In genomic region chr16:72830394-72831056, GRCm38 (mm10) we compare ENCODE assay signal across 31 mouse cellular contexts.
DNase-seq lines count a peak whose midpoint lies in the region; ATAC-seq and TF ChIP-seq lines count a peak whose summit lies in the region.
"Had no signal": no experiment of that assay in that cellular context is flagged by ENCODE, and none has a peak within 500 bp of the region (broad histone marks: within the 10 kb centered on the region; RNA-seq: fewer than 3 reads in every experiment).

No protein-coding gene starts in this region.

- H3K36me3 ChIP-seq in kidney, embryonic 16.5 days (ENCODE audit: insufficient read depth, low read length), result no peaks in the 10 kb centered on the region
- H3K36me3 ChIP-seq in liver, embryonic 12.5 days, result no peaks in the 10 kb centered on the region
- H3K36me3 ChIP-seq in stomach, embryonic 14.5 days (ENCODE audit: control insufficient read depth, insufficient read depth, low read length), result no peaks in the 10 kb centered on the region
- no peaks in the 10 kb centered on the region for H3K36me3 ChIP-seq in forebrain, embryonic 13.5 days (ENCODE audit: poor library complexity, severe bottlenecking)
- H3K36me3 ChIP-seq: embryonic facial prominence, embryonic 10.5 days; heart, embryonic 12.5 days; limb, embryonic 15.5 days; midbrain, embryonic 15.5 days; neural tube, embryonic 13.5 days; stomach, embryonic 15.5 days had no signal

- no peak for TF ChIP-seq CTCF in cerebellum, adult 2 months (IDR thresholded peaks at IDR 0.05; ENCODE audit: borderline replicate concordance, insufficient read depth, low read depth, low read length)

- peaks cover 34% of the 10 kb centered on the region for H3K4me1 ChIP-seq in kidney, embryonic 16.5 days (ENCODE audit: insufficient read depth, low read length)
- no peaks in the 10 kb centered on the region for H3K4me1 ChIP-seq in liver, embryonic 12.5 days
- peaks cover 11% of the 10 kb centered on the region; the same call in 1 of the 2 replicates for H3K4me1 ChIP-seq in stomach, embryonic 14.5 days (ENCODE audit: control insufficient read depth, insufficient read depth, low read length)
- no peaks in the 10 kb centered on the region for H3K4me1 ChIP-seq in forebrain, embryonic 13.5 days
- H3K4me1 ChIP-seq in cerebellum, adult 2 months (ENCODE audit: control insufficient read depth, insufficient read depth, low read length), result no peaks in the 10 kb centered on the region
- H3K4me1 ChIP-seq: heart, embryonic 12.5 days had no signal

- H3K4me3 ChIP-seq in kidney, embryonic 16.5 days (ENCODE audit: low read length), result no peak overlapping the region
- no peak overlapping the region for H3K4me3 ChIP-seq in liver, embryonic 12.5 days
- no peak overlapping the region for H3K4me3 ChIP-seq in stomach, embryonic 14.5 days (ENCODE audit: low read depth, low read length)
- H3K4me3 ChIP-seq in forebrain, embryonic 13.5 days, result no peak overlapping the region
- no peak overlapping the region for H3K4me3 ChIP-seq in cerebellum, adult 2 months (replicated peaks; ENCODE audit: insufficient read depth, low read depth, low read length)
- H3K4me3 ChIP-seq: embryonic facial prominence, embryonic 10.5 days; heart, embryonic 12.5 days; layer of hippocampus, adult 2 months; limb, embryonic 15.5 days; midbrain, embryonic 15.5 days; neural tube, embryonic 13.5 days; stomach, embryonic 15.5 days had no signal

- H3K4me2 ChIP-seq in kidney, embryonic 16.5 days (replicated peaks; ENCODE audit: low read depth, low read length), result no peak overlapping the region; the same call in 1 of the 2 replicates
- H3K4me2 ChIP-seq in liver, embryonic 12.5 days, result no peak overlapping the region
- H3K4me2 ChIP-seq in stomach, embryonic 14.5 days (replicated peaks; ENCODE audit: low read depth, low read length), result no peak overlapping the region
- H3K4me2 ChIP-seq in forebrain, embryonic 13.5 days, result no peak overlapping the region
- H3K4me2 ChIP-seq: heart, embryonic 12.5 days; limb, embryonic 15.5 days; midbrain, embryonic 15.5 days; neural tube, embryonic 13.5 days; stomach, embryonic 15.5 days had no signal

- H3K9me3 ChIP-seq in kidney, embryonic 16.5 days (ENCODE audit: low read length), result no peaks in the 10 kb centered on the region
- H3K9me3 ChIP-seq in liver, embryonic 12.5 days (replicated peaks), result no peaks in the 10 kb centered on the region
- no peaks in the 10 kb centered on the region for H3K9me3 ChIP-seq in stomach, embryonic 14.5 days (ENCODE audit: control insufficient read depth, low read depth, low read length)
- H3K9me3 ChIP-seq in forebrain, embryonic 13.5 days (replicated peaks), result no peaks in the 10 kb centered on the region
- H3K9me3 ChIP-seq: embryonic facial prominence, embryonic 10.5 days; heart, embryonic 12.5 days; limb, embryonic 15.5 days; midbrain, embryonic 15.5 days; neural tube, embryonic 13.5 days; stomach, embryonic 15.5 days had no signal

- H3K27ac ChIP-seq in kidney, embryonic 16.5 days (ENCODE audit: low read length), result peak overlapping the region; percentile 84
- H3K27ac ChIP-seq in liver, embryonic 12.5 days, result no peak overlapping the region
- no peak overlapping the region for H3K27ac ChIP-seq in stomach, embryonic 14.5 days (ENCODE audit: low read length)
- no peak overlapping the region for H3K27ac ChIP-seq in forebrain, embryonic 13.5 days
- no peak overlapping the region for H3K27ac ChIP-seq in cerebellum, adult 2 months (ENCODE audit: insufficient read depth, low read length)
- H3K27ac ChIP-seq: embryonic facial prominence, embryonic 10.5 days; layer of hippocampus, adult 2 months; limb, embryonic 15.5 days; macrophage; midbrain, embryonic 15.5 days; neural tube, embryonic 13.5 days; stomach, embryonic 15.5 days had no signal

- DNase-seq in kidney, adult 18-20 months, result no peak
- peak; percentile 42 for DNase-seq in embryo, embryonic 9.5 days (ENCODE audit: extremely low spot score)
- DNase-seq in cerebellum, adult 2 months, result no peak
- DNase-seq in testis, postnatal 10 days (ENCODE audit: low spot score), result no peak
- DNase-seq: adrenal gland, adult 2 months; cerebellum, adult 11 months; cerebellum, postnatal 10 days; gastrocnemius, postnatal 14 days; heart, adult 11 months; heart, postnatal 10 days; kidney, postnatal 14 days; layer of hippocampus, postnatal 36 days; right cerebral cortex, adult 18-20 months; right cerebral cortex, postnatal 4 days; thymus, adult 2 months; thymus, postnatal 4 days had no signal

- WGBS in kidney, embryonic 16.5 days, result 18% methylated on average over 5 of the region's 5 CpGs
- 55% methylated on average over 5 of the region's 5 CpGs for WGBS in liver, embryonic 12.5 days (ENCODE audit: insufficient replicate concordance)
- WGBS in stomach, embryonic 14.5 days, result 22% methylated on average over 5 of the region's 5 CpGs
- WGBS in forebrain, embryonic 13.5 days, result 39% methylated on average over 5 of the region's 5 CpGs
- 77% methylated on average over 5 of the region's 5 CpGs for WGBS in cerebellum, adult 2 months

- no peak overlapping the region for H3K9ac ChIP-seq in kidney, embryonic 16.5 days (replicated peaks; ENCODE audit: low read length)
- no peak overlapping the region for H3K9ac ChIP-seq in liver, embryonic 12.5 days
- H3K9ac ChIP-seq in stomach, embryonic 14.5 days (replicated peaks; ENCODE audit: low read depth, low read length), result no peak overlapping the region
- no peak overlapping the region for H3K9ac ChIP-seq in forebrain, embryonic 13.5 days
- H3K9ac ChIP-seq: heart, embryonic 12.5 days; limb, embryonic 15.5 days; midbrain, embryonic 15.5 days; neural tube, embryonic 13.5 days; stomach, embryonic 15.5 days had no signal

- no peak for TF ChIP-seq POLR2A in cerebellum, adult 2 months (IDR thresholded peaks at IDR 0.05; ENCODE audit: borderline replicate concordance, insufficient read depth, low read length)

- no peaks in the 10 kb centered on the region for H3K27me3 ChIP-seq in kidney, embryonic 16.5 days (ENCODE audit: insufficient read depth, low read length)
- no peaks in the 10 kb centered on the region for H3K27me3 ChIP-seq in liver, embryonic 12.5 days (replicated peaks)
- no peaks in the 10 kb centered on the region for H3K27me3 ChIP-seq in stomach, embryonic 14.5 days (ENCODE audit: control insufficient read depth, insufficient read depth, low read length)
- no peaks in the 10 kb centered on the region for H3K27me3 ChIP-seq in forebrain, embryonic 13.5 days
- no peaks in the 10 kb centered on the region for H3K27me3 ChIP-seq in cerebellum, adult 2 months (ENCODE audit: control insufficient read depth, insufficient read depth, low read length)
- H3K27me3 ChIP-seq: heart, embryonic 12.5 days; limb, embryonic 15.5 days; midbrain, embryonic 15.5 days; neural tube, embryonic 13.5 days; Patski; stomach, embryonic 15.5 days had no signal

- peak; percentile 93 for ATAC-seq in kidney, embryonic 16.5 days (ENCODE audit: low FRiP score, low TSS enrichment)
- ATAC-seq in liver, embryonic 12.5 days, result peak; percentile 68
- 0 out of 2 replicates have a peak, but pooled peaks have one; percentile 61 for ATAC-seq in stomach, embryonic 14.5 days (ENCODE audit: insufficient number of reproducible peaks, insufficient read depth, low FRiP score, low read depth)
- ATAC-seq in forebrain, embryonic 13.5 days, result no peak
- ATAC-seq: forebrain, embryonic 16.5 days; lung, postnatal 0 days; midbrain, embryonic 15.5 days; Patski had no signal
